Mouse (Mus musculus) midbrain, embryonic 13.5 days (tissue): ENCODE results near the gene Lgals2. TPM values are rescaled to one million over a fixed set of nuclear protein-coding genes. Genes with fewer than 3 reads are reported as not detected.
A peak's percentile ranks its signal among the peaks of the same experiment; 100 is the strongest.

Source experiments
- ATAC-seq: fragments of 200-750 bp; cut with Nextera tagmentation; 2 replicates; pipeline ENCODE4 v1.8.0; 2017; ENCODE audit warnings: mild to moderate bottlenecking, moderate TSS enrichment, moderate library complexity
- H3K27ac ChIP-seq: fragments of 300-500 bp; sonication (generic); 2 replicates; pipeline ENCODE4 v1.5.1; 2015; ENCODE audit warnings: inconsistent platforms, mild to moderate bottlenecking, moderate library complexity
- H3K27me3 ChIP-seq: fragments of 300-500 bp; sonication (generic); 2 replicates; pipeline ENCODE4 v1.6.1; 2015; ENCODE audit warnings: mild to moderate bottlenecking, inconsistent platforms
- H3K36me3 ChIP-seq: fragments of 300-500 bp; sonication (generic); 2 replicates; pipeline ENCODE4 v1.6.1; 2015; ENCODE audit warnings: mild to moderate bottlenecking, inconsistent platforms
- H3K4me1 ChIP-seq: fragments of 300-500 bp; sonication (generic); replicated peaks from 2 replicates; pipeline ENCODE4 v1.6.1; 2015; ENCODE audit warnings: inconsistent platforms
- H3K4me2 ChIP-seq: fragments of 300-500 bp; sonication (generic); replicated peaks from 2 replicates; pipeline ENCODE4 v1.6.1; 2015; ENCODE audit warnings: moderate library complexity, mild to moderate bottlenecking, inconsistent platforms
- H3K4me3 ChIP-seq: fragments of 300-500 bp; sonication (generic); replicated peaks from 2 replicates; pipeline ENCODE4 v1.5.1; 2015; ENCODE audit warnings: mild to moderate bottlenecking, inconsistent platforms
- H3K9ac ChIP-seq: fragments of 300-500 bp; sonication (generic); replicated peaks from 2 replicates; pipeline ENCODE4 v1.6.1; 2015; ENCODE audit warnings: mild to moderate bottlenecking, inconsistent platforms
- H3K9me3 ChIP-seq: fragments of 300-500 bp; sonication (generic); 2 replicates; pipeline ENCODE4 v1.6.1; 2016; ENCODE audit warnings: mild to moderate bottlenecking, inconsistent platforms
- WGBS: fragments of 180-500 bp; shearing (Covaris S2); methylation state at CpG from one replicate; pipeline ENCODE4 v1.1.7; 2015; 5-methylcytosine and 5-hydroxymethylcytosine counted together
- polyA plus RNA-seq: library from polyadenylated mRNA; unstranded; fragments of >200 nt; fragmentation: Nextera tagmentation; extraction: Ambion mirVana; gene quantifications from 2 replicates; pipeline ENCODE4 v1.2.1, GENCODE M21; 2015

The Lgals2 gene
- 1.1 TPM in 1 of 2 replicates, not detected in the other for polyA plus RNA-seq

- no peaks in the 10 kb centered on the region for H3K36me3 ChIP-seq
- H3K27ac ChIP-seq: no peak within 1 kb of the TSS
- no peaks in the 10 kb centered on the region for H3K9me3 ChIP-seq
- 0 out of 2 replicates have a peak, but pooled peaks cover 5% of the 10 kb centered on the region for H3K4me1 ChIP-seq
- H3K9ac ChIP-seq: no peak within 1 kb of the TSS
- no peak within 1 kb of the TSS for H3K4me3 ChIP-seq
- 82% methylated on average over 8 of the region's 8 CpGs for WGBS
- peaks cover 10% of the 10 kb centered on the region; the same call in 1 of the 2 replicates for H3K27me3 ChIP-seq
- ATAC-seq: no peak
- H3K4me2 ChIP-seq: no peak within 1 kb of the TSS
Observed at GRCm38 (mm10) chr15:78855303-78855965, at the start of gene Lgals2. Gene Lgals2 (minus strand): TSS chr15:78855529.

- 7% methylated on average over 2 of the region's 2 CpGs for WGBS
- peak; percentile 55; the same call in 1 of the 2 replicates for ATAC-seq
- H3K27ac ChIP-seq: no peak overlapping the region
- no peak overlapping the region for H3K4me3 ChIP-seq
- peaks cover 17% of the 10 kb centered on the region for H3K4me1 ChIP-seq
- no peaks in the 10 kb centered on the region for H3K9me3 ChIP-seq
- H3K36me3 ChIP-seq: no peaks in the 10 kb centered on the region
- H3K9ac ChIP-seq: no peak overlapping the region
- no peak overlapping the region for H3K4me2 ChIP-seq
- H3K27me3 ChIP-seq: peaks cover 38% of the 10 kb centered on the region
Observed at GRCm38 (mm10) chr15:78903243-78903642, 47.9 kb upstream of the Lgals2 start.

GRCm38 (mm10) chr15:78901422-78901789 is 46.1 kb upstream of the Lgals2 start:
- Histone ChIP-seq H3K9me3 (no peaks in the 10 kb centered on the region), H3K27ac (no peak overlapping the region), H3K4me1 (peaks cover 17% of the 10 kb centered on the region), H3K27me3 (peaks cover 39% of the 10 kb centered on the region), H3K4me2 (no peak overlapping the region), H3K36me3 (no peaks in the 10 kb centered on the region), H3K4me3 (no peak overlapping the region), H3K9ac (peak overlapping the region; percentile 33; the same call in 1 of the 2 replicates)
- WGBS: 36% methylated on average over 8 of the region's 8 CpGs
- no peak for ATAC-seq

GRCm38 (mm10) chr15:78900585-78901421 is 45.5 kb upstream of the Lgals2 start:
- H3K36me3 ChIP-seq: no peaks in the 10 kb centered on the region
- H3K9ac ChIP-seq: peak overlapping the region; percentile 33; the same call in 1 of the 2 replicates
- 19% methylated on average over 18 of the region's 18 CpGs for WGBS
- peak overlapping the region; percentile 50 for H3K4me3 ChIP-seq
- H3K9me3 ChIP-seq: no peaks in the 10 kb centered on the region
- ATAC-seq: no peak
- peaks cover 39% of the 10 kb centered on the region for H3K27me3 ChIP-seq
- peaks cover 17% of the 10 kb centered on the region for H3K4me1 ChIP-seq
- no peak overlapping the region for H3K27ac ChIP-seq
- H3K4me2 ChIP-seq: peak overlapping the region; percentile 93

GRCm38 (mm10) chr15:78899740-78900584 is 44.6 kb upstream of the Lgals2 start, which contains the start of gene Sh3bp1:
Gene Sh3bp1 (plus strand): TSS chr15:78899768.
- WGBS: under 1% methylated on average over 47 of the region's 47 CpGs

GRCm38 (mm10) chr15:78899409-78899739 is 44.0 kb upstream of the Lgals2 start, which contains the start of gene Gm49510:
Gene Gm49510 (plus strand): TSS chr15:78899667.
- WGBS: 0% methylated on average over 20 of the region's 20 CpGs
- H3K9me3 ChIP-seq: no peaks in the 10 kb centered on the region
- peaks cover 17% of the 10 kb centered on the region for H3K4me1 ChIP-seq
- H3K27me3 ChIP-seq: peaks cover 39% of the 10 kb centered on the region
- peak within 1 kb of the TSS; percentile 93 for H3K4me2 ChIP-seq
- H3K27ac ChIP-seq: no peak within 1 kb of the TSS
- H3K9ac ChIP-seq: peak within 1 kb of the TSS; percentile 68
- H3K4me3 ChIP-seq: peak within 1 kb of the TSS; percentile 50
- ATAC-seq: no peak
- H3K36me3 ChIP-seq: 0 out of 2 replicates have a peak, but pooled peaks cover 5% of the 10 kb centered on the region

More at GRCm38 (mm10) chr15:78899740-78900584, 44.6 kb upstream of the Lgals2 start, which contains the start of gene Sh3bp1:
- 0 out of 2 replicates have a peak, but pooled peaks have one; percentile 40 for ATAC-seq
- Histone ChIP-seq H3K27ac (no peak within 1 kb of the TSS), H3K27me3 (peaks cover 39% of the 10 kb centered on the region), H3K36me3 (0 out of 2 replicates have a peak, but pooled peaks cover under 1% of the 10 kb centered on the region), H3K9ac (peak within 1 kb of the TSS; percentile 68), H3K4me3 (peak within 1 kb of the TSS; percentile 50), H3K9me3 (no peaks in the 10 kb centered on the region), H3K4me2 (peak within 1 kb of the TSS; percentile 93), H3K4me1 (peaks cover 17% of the 10 kb centered on the region)

GRCm38 (mm10) chr15:78898507-78899001 is 43.2 kb upstream of the Lgals2 start:
- WGBS: 63% methylated on average over 6 of the region's 6 CpGs
- Histone ChIP-seq H3K9ac (no peak overlapping the region), H3K4me1 (peaks cover 23% of the 10 kb centered on the region), H3K27ac (no peak overlapping the region), H3K4me2 (no peak overlapping the region), H3K9me3 (no peaks in the 10 kb centered on the region), H3K4me3 (no peak overlapping the region), H3K27me3 (peaks cover 39% of the 10 kb centered on the region), H3K36me3 (peaks cover 12% of the 10 kb centered on the region)
- ATAC-seq: no peak

- WGBS: 90% methylated on average over 4 of the region's 4 CpGs
- H3K27ac ChIP-seq: no peak overlapping the region
- H3K27me3 ChIP-seq: peaks cover 39% of the 10 kb centered on the region
- no peak overlapping the region for H3K4me3 ChIP-seq
- H3K4me1 ChIP-seq: peaks cover 23% of the 10 kb centered on the region
- H3K9me3 ChIP-seq: no peaks in the 10 kb centered on the region
- H3K9ac ChIP-seq: no peak overlapping the region
- H3K36me3 ChIP-seq: peaks cover 22% of the 10 kb centered on the region
- H3K4me2 ChIP-seq: no peak overlapping the region
- no peak for ATAC-seq
Observed at GRCm38 (mm10) chr15:78897488-78897887, 42.2 kb upstream of the Lgals2 start.

- 85% methylated on average over 3 of the region's 3 CpGs for WGBS
- no peak overlapping the region for H3K9ac ChIP-seq
- H3K27ac ChIP-seq: no peak overlapping the region
Observed at GRCm38 (mm10) chr15:78896149-78896548, 40.8 kb upstream of the Lgals2 start.

GRCm38 (mm10) chr15:78895741-78896140 is 40.4 kb upstream of the Lgals2 start:
- peaks cover 25% of the 10 kb centered on the region for H3K27me3 ChIP-seq
- peaks cover 40% of the 10 kb centered on the region for H3K36me3 ChIP-seq
- 94% methylated on average over 2 of the region's 2 CpGs for WGBS
- H3K9ac ChIP-seq: no peak overlapping the region
- no peak overlapping the region for H3K27ac ChIP-seq
- H3K4me2 ChIP-seq: no peak overlapping the region
- H3K9me3 ChIP-seq: no peaks in the 10 kb centered on the region
- ATAC-seq: no peak
- no peak overlapping the region for H3K4me3 ChIP-seq
- H3K4me1 ChIP-seq: peaks cover 18% of the 10 kb centered on the region

More at GRCm38 (mm10) chr15:78896149-78896548, 40.8 kb upstream of the Lgals2 start:
- Histone ChIP-seq H3K9me3 (no peaks in the 10 kb centered on the region), H3K4me1 (peaks cover 22% of the 10 kb centered on the region), H3K4me3 (no peak overlapping the region), H3K4me2 (no peak overlapping the region), H3K36me3 (peaks cover 36% of the 10 kb centered on the region), H3K27me3 (peaks cover 29% of the 10 kb centered on the region)
- no peak for ATAC-seq

- 78% methylated on average over 13 of the region's 13 CpGs for WGBS
- H3K9ac ChIP-seq: no peak overlapping the region
- no peak overlapping the region for H3K27ac ChIP-seq
Observed at GRCm38 (mm10) chr15:78894726-78895125, 39.4 kb upstream of the Lgals2 start.

More at GRCm38 (mm10) chr15:78894726-78895125, 39.4 kb upstream of the Lgals2 start:
- Histone ChIP-seq H3K4me2 (no peak overlapping the region), H3K4me3 (no peak overlapping the region), H3K4me1 (peaks cover 9% of the 10 kb centered on the region), H3K9me3 (no peaks in the 10 kb centered on the region), H3K27me3 (peaks cover 15% of the 10 kb centered on the region), H3K36me3 (peaks cover 49% of the 10 kb centered on the region)
- ATAC-seq: no peak
